Mouse (Mus musculus): ENCODE measurements at regions not wholly inside any gene's neighbourhood (a gene's known extent, or its start where the extent isn't known, plus 50 kb on each side); places are given as distances from the start of the nearest gene placed in this dataset.

- peak; percentile 75 for ATAC-seq (replicated peaks)
- peaks cover 18% of the 10 kb centered on the region for H3K4me1 ChIP-seq
- no peak overlapping the region for H3K4me3 ChIP-seq
- 19% methylated on average over 9 of the region's 9 CpGs for WGBS
- no peaks in the 10 kb centered on the region for H3K27me3 ChIP-seq
- peak overlapping the region; percentile 81; the same call in 1 of the 2 replicates for H3K27ac ChIP-seq (replicated peaks)
- no peak overlapping the region for H3K4me2 ChIP-seq (replicated peaks)
- H3K9me3 ChIP-seq: no peaks in the 10 kb centered on the region
- no peaks in the 10 kb centered on the region for H3K36me3 ChIP-seq
- no peak overlapping the region for H3K9ac ChIP-seq (replicated peaks)
Measured at GRCm38 (mm10) chr1:189080797-189081196, 73.2 kb upstream of the Kctd3 start.

GRCm38 (mm10) chr1:189079451-189080410 lies 72.1 kb upstream of the Kctd3 start:
- Histone ChIP-seq H3K9ac (replicated peaks) (no peak overlapping the region), H3K4me1 (peaks cover 18% of the 10 kb centered on the region), H3K9me3 (no peaks in the 10 kb centered on the region), H3K27me3 (no peaks in the 10 kb centered on the region), H3K4me2 (replicated peaks) (no peak overlapping the region), H3K27ac (replicated peaks) (peak overlapping the region; percentile 81), H3K4me3 (no peak overlapping the region), H3K36me3 (no peaks in the 10 kb centered on the region)
- peak; percentile 41; the same call in 1 of the 2 replicates for ATAC-seq (replicated peaks)
- 62% methylated on average over 11 of the region's 11 CpGs for WGBS

GRCm38 (mm10) chr1:189077861-189078260 lies 70.2 kb upstream of the Kctd3 start:
- Histone ChIP-seq H3K9ac (replicated peaks) (no peak overlapping the region), H3K9me3 (no peaks in the 10 kb centered on the region), H3K36me3 (no peaks in the 10 kb centered on the region), H3K4me1 (peaks cover 18% of the 10 kb centered on the region), H3K4me3 (no peak overlapping the region), H3K27ac (replicated peaks) (no peak overlapping the region), H3K4me2 (replicated peaks) (no peak overlapping the region), H3K27me3 (no peaks in the 10 kb centered on the region)
- WGBS: 89% methylated on average over 5 of the region's 5 CpGs
- ATAC-seq (replicated peaks): no peak

GRCm38 (mm10) chr1:189076276-189076675 lies 68.6 kb upstream of the Kctd3 start:
- no peaks in the 10 kb centered on the region for H3K27me3 ChIP-seq
- no peak overlapping the region for H3K27ac ChIP-seq (replicated peaks)
- WGBS: 88% methylated on average over 4 of the region's 4 CpGs
- no peak overlapping the region for H3K4me2 ChIP-seq (replicated peaks)
- H3K9me3 ChIP-seq: no peaks in the 10 kb centered on the region
- no peak for ATAC-seq (replicated peaks)
- H3K4me1 ChIP-seq: peaks cover 18% of the 10 kb centered on the region
- H3K4me3 ChIP-seq: no peak overlapping the region
- no peaks in the 10 kb centered on the region for H3K36me3 ChIP-seq
- no peak overlapping the region for H3K9ac ChIP-seq (replicated peaks)

- H3K4me1 ChIP-seq: peaks cover 13% of the 10 kb centered on the region
- no peak overlapping the region for H3K4me2 ChIP-seq (replicated peaks)
- WGBS: 69% methylated on average over 13 of the region's 13 CpGs
- ATAC-seq (replicated peaks): no peak
- H3K36me3 ChIP-seq: no peaks in the 10 kb centered on the region
- no peak overlapping the region for H3K27ac ChIP-seq (replicated peaks)
- no peak overlapping the region for H3K4me3 ChIP-seq
- H3K9ac ChIP-seq (replicated peaks): no peak overlapping the region
- no peaks in the 10 kb centered on the region for H3K9me3 ChIP-seq
- H3K27me3 ChIP-seq: no peaks in the 10 kb centered on the region
Measured at GRCm38 (mm10) chr1:189075671-189076070, 68.0 kb upstream of the Kctd3 start.

GRCm38 (mm10) chr1:189072516-189072915 lies 64.9 kb upstream of the Kctd3 start:
- Histone ChIP-seq H3K36me3 (no peaks in the 10 kb centered on the region), H3K9me3 (no peaks in the 10 kb centered on the region), H3K4me2 (replicated peaks) (no peak overlapping the region), H3K27me3 (no peaks in the 10 kb centered on the region), H3K4me1 (peaks cover 3% of the 10 kb centered on the region), H3K4me3 (no peak overlapping the region), H3K9ac (replicated peaks) (no peak overlapping the region), H3K27ac (replicated peaks) (no peak overlapping the region)
- ATAC-seq (replicated peaks): no peak
- 92% methylated on average over 2 of the region's 2 CpGs for WGBS

GRCm38 (mm10) chr1:189068204-189068603 lies 60.6 kb upstream of the Kctd3 start:
- WGBS: 83% methylated on average over 3 of the region's 3 CpGs

GRCm38 (mm10) chr1:189067204-189067960 lies 59.7 kb upstream of the Kctd3 start:
- 70% methylated on average over 16 of the region's 16 CpGs for WGBS
- no peak; the same call in 1 of the 2 replicates for ATAC-seq (replicated peaks)
- H3K9me3 ChIP-seq: no peaks in the 10 kb centered on the region
- H3K4me3 ChIP-seq: no peak overlapping the region
- H3K27ac ChIP-seq (replicated peaks): 0 out of 2 replicates have a peak overlapping the region, but pooled peaks have one; percentile 25
- H3K36me3 ChIP-seq: no peaks in the 10 kb centered on the region
- H3K4me1 ChIP-seq: peaks cover 14% of the 10 kb centered on the region
- no peak overlapping the region for H3K9ac ChIP-seq (replicated peaks)
- no peak overlapping the region for H3K4me2 ChIP-seq (replicated peaks)
- H3K27me3 ChIP-seq: no peaks in the 10 kb centered on the region

More at GRCm38 (mm10) chr1:189068204-189068603, 60.6 kb upstream of the Kctd3 start:
- H3K4me3 ChIP-seq: no peak overlapping the region
- H3K27me3 ChIP-seq: no peaks in the 10 kb centered on the region
- peaks cover 14% of the 10 kb centered on the region for H3K4me1 ChIP-seq
- H3K9ac ChIP-seq (replicated peaks): no peak overlapping the region
- H3K4me2 ChIP-seq (replicated peaks): no peak overlapping the region
- H3K9me3 ChIP-seq: no peaks in the 10 kb centered on the region
- no peaks in the 10 kb centered on the region for H3K36me3 ChIP-seq
- no peak for ATAC-seq (replicated peaks)
- no peak overlapping the region for H3K27ac ChIP-seq (replicated peaks)

- no peaks in the 10 kb centered on the region for H3K36me3 ChIP-seq
- H3K4me2 ChIP-seq (replicated peaks): no peak overlapping the region
- H3K4me1 ChIP-seq: peaks cover 14% of the 10 kb centered on the region
- H3K27ac ChIP-seq (replicated peaks): 0 out of 2 replicates have a peak overlapping the region, but pooled peaks have one; percentile 25
- H3K9ac ChIP-seq (replicated peaks): no peak overlapping the region
- no peaks in the 10 kb centered on the region for H3K27me3 ChIP-seq
- ATAC-seq (replicated peaks): 0 out of 2 replicates have a peak, but pooled peaks have one; percentile 51
- no peaks in the 10 kb centered on the region for H3K9me3 ChIP-seq
- no peak overlapping the region for H3K4me3 ChIP-seq
- WGBS: 24% methylated on average over 7 of the region's 7 CpGs
Measured at GRCm38 (mm10) chr1:189066446-189067151, 59.0 kb upstream of the Kctd3 start.

- ATAC-seq (replicated peaks): 0 out of 2 replicates have a peak, but pooled peaks have one; percentile 35
- Histone ChIP-seq H3K4me2 (replicated peaks) (no peak overlapping the region), H3K9ac (replicated peaks) (no peak overlapping the region), H3K4me1 (peaks cover 14% of the 10 kb centered on the region), H3K4me3 (no peak overlapping the region), H3K36me3 (no peaks in the 10 kb centered on the region), H3K9me3 (no peaks in the 10 kb centered on the region), H3K27ac (replicated peaks) (peak overlapping the region; percentile 62; the same call in 1 of the 2 replicates), H3K27me3 (no peaks in the 10 kb centered on the region)
- 77% methylated on average over 5 of the region's 5 CpGs for WGBS
Measured at GRCm38 (mm10) chr1:189065152-189065910, 57.7 kb upstream of the Kctd3 start.

- H3K4me3 ChIP-seq: no peak overlapping the region
- H3K27me3 ChIP-seq: no peaks in the 10 kb centered on the region
- H3K4me2 ChIP-seq (replicated peaks): no peak overlapping the region
- WGBS: 78% methylated on average over 4 of the region's 4 CpGs
- no peak for ATAC-seq (replicated peaks)
- H3K9ac ChIP-seq (replicated peaks): no peak overlapping the region
- peaks cover 14% of the 10 kb centered on the region for H3K4me1 ChIP-seq
- no peaks in the 10 kb centered on the region for H3K36me3 ChIP-seq
- no peaks in the 10 kb centered on the region for H3K9me3 ChIP-seq
- peak overlapping the region; percentile 62 for H3K27ac ChIP-seq (replicated peaks)
Measured at GRCm38 (mm10) chr1:189064629-189065028, 57.0 kb upstream of the Kctd3 start.

Measured in forebrain, embryonic 15.5 days (tissue).